Mouse (Mus musculus): ENCODE measurements around the gene Zfp592.

DNA sequence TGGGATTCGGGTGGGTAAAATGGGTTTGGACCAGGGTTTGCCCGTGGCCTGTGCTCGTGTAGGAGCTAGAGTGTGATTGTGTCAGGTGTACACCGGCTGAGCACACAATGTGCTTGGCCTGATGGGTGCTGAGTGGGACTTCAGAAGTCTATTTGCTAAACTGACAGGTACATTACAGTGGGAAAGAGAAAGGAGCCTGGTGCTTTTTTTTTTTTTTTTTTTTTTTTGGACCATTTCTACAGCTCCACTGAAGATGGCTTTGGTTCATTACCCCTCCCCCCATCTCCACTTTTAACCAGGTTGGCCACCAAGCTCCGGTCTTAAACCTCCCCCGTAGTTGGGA, 1.2 kb downstream of the Zfp592 start:
- TF ChIP-seq CTCF (IDR thresholded peaks at IDR 0.05; ENCODE audit: extremely low read depth, insufficient read length, insufficient replicate concordance, low read depth, low read length) (no peak), POLR2A (IDR thresholded peaks at IDR 0.05; ENCODE audit: low read depth, low read length) (no peak)

All from small intestine, adult 2 months (tissue).